Mouse (Mus musculus) cerebellum, postnatal 14 days (tissue): ENCODE results near the gene Kera.

ENCODE experiments used
- DNase-seq, 2 experiments: peaks; one replicate each; pipeline ENCODE4 v3.0.0; 2021; ENCODE audit warnings: mixed read lengths in 2 of 2

Kera gene

DNA sequence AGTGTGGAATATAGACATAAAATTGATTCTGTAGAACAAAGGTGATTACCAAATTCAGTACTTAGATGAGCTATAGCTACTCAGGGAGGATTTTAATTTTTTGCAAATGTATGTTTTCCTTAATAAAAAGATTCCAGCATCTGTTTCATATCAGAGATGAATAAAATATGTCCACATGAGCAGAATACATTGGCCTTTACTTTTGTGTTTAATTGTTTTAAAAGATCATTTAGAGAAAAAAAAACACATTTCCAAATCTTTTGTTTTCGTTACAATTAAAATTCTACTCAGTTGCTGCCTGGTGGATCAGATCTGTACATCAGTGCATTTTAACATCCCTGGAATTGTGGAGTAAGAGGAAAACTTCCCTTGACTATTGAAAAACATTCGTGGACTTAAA lies at the start of gene Kera:
Gene Kera, plus strand, starts transcription at position 301 of the 400 bp plus-strand sequence.
- DNase-seq, result no peak

DNA sequence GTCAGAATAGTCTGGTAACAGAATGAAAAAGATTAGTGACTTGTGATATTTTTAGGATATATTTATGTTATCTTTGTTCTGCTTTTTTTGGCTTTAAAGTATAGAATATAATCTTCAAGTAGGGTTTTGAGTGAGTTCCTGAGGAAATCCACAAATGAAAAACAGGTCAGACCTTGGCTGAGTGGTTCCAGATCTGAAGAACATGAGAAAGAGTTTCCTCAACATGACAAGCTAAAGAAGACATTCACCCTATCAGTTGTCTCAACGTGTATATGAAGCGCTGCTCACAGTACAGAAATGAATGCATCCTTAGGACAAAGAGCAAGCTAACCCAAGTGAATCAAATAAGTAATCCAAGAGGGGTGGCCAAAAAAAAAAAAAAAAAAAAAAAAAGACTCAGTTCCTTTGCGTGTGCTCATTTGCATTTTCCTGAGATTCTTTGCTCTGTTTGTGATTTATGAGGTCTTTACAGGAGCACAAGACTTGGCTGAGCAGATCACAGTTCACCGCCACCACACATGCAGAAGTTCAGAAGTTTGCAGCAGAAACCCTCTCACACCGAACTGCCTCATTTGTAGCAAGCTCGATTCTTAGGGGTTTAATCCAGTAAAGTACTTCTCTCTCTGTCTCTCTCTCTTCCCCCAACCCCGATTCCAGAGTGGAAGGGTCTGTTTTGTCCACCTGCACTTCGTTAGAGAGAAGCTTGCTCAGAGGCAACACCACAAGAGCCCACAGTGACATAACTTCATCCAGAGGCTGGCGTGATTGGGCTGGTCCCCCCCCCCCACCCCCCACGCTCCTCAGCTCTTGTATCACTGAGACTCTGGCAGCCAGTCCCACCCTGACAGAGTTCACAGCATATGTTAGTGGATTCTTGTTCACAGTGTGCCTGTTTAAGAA lies 41.5 kb upstream of the Kera start, which contains the start of gene Lum:
Gene Lum, plus strand, starts transcription at position 172 of the 900 bp plus-strand sequence.
- DNase-seq, result peak in 1 of 2 experiments; percentile 1

- peak; percentile 29 to 38 for DNase-seq
These were observed 39.1 kb upstream of the Kera start for GRCm38 (mm10) chr10:97567489-97568135.

DNA sequence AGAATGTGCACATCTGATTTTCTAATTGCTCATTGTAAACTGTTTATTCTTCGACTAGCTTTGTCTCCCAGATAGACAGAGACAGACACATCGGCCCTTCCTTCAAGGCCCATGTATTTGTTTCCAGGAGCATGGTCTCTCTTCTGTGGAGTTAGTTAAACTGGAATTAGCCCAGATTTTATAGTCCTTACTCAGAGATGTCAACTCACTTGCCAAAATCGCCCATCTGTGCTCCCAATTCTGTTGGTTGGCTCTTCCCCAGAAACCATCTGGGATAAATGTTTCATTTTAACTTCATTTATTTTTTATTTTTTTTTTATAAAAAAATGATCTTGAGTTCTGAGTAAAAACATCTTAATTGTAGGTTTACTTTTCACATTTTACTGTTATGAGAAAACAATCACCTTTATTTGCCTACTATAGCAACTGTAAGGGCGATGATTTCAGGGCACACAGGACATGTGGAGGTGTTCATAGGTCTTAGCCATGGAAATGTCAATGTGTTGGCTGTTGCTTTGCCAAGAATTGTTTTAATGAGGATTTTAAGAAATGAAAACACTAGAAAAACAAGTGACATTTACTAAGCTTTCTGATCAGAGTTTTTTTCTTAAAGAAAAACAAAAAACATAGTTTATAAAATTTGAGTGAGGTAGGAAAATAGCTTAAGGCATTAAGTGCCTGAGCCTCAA lies 24.0 kb upstream of the Kera start:
- peak; percentile 56 to 77 for DNase-seq

DNA sequence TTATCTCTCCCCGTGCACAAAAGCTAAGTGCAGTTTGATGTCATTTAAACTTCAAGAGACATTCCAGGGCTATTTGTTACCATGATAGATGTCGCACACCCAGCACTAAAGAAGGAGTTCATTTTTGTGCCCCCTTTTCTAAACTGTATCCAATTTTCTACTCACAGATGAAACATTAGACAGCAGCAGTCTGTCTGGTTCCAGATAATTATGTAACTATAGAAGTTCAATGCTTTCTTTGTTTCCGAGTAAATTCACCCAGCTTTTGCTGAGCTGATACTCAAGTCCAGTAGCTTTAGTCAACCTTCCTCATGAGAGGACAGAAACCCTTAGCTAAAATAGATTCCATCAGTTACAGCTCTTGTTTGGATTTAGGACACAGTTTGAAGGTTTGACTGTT lies 22.5 kb upstream of the Kera start:
- DNase-seq, result no peak

DNA sequence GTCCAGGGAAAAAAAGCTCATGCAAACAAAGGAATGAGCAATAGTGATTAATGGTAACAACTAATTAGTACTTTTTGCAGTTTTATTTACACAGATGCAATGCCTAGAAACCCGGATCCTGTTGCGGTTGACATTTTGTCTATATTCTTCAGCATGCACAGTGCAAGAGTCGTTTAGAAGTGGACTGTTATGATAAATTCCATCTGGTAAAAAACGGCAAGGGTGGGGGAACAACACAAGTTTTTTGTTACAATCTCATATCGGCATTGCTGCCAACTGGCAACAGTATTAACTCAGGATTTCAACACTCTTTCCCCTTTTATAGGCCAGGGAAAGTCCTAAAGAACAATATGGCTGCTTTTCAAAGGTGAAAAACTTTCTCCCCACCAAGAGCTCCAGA lies 19.5 kb upstream of the Kera start:
- no peak for DNase-seq

DNA sequence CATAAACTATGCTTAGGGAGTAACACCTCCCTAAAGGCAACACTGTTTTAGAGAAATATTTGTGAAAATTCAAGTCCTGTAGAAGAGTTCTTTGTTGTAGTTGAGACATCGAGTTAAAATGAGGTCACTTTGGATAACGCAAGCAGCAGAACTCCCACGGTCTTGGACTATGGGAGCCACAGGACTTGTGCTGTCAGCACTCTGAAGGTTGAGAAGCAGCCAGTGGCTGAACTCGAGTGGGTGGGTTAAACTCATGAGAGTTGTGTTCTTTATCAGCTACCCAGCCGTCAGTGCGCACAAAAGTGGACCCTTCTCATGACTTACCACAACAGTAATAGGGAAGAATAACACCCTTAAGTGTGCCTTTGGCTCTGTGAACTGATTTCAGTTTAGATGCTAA lies 17.1 kb upstream of the Kera start:
- no peak for DNase-seq

DNA sequence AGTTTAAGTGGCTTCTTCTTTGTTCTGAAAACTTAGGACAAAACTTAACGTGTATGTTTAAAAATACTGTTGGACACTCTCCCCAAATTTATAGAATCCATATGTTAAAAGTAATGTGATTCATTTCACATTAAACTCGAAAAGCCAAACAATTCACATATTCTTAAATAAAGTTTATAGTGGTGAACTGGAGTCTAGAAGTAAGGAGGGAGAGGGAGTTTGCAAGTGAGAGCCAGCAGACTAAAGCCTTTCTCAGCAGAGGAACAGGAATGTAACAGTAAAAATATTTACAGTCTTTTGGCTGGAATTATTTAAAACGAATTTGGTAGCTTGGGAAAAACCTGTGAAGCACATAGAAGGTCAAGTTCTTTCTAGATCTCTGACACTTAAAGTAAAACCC lies 15.6 kb upstream of the Kera start:
- DNase-seq, result no peak

- DNase-seq, result no peak
These were observed 15.0 kb upstream of the Kera start for GRCm38 (mm10) chr10:97591685-97592084.

GRCm38 (mm10) chr10:97595680-97596079 lies 11.0 kb upstream of the Kera start:
- DNase-seq, result no peak

- DNase-seq, result no peak
These were observed 4.9 kb upstream of the Kera start for GRCm38 (mm10) chr10:97601744-97602143.

DNA sequence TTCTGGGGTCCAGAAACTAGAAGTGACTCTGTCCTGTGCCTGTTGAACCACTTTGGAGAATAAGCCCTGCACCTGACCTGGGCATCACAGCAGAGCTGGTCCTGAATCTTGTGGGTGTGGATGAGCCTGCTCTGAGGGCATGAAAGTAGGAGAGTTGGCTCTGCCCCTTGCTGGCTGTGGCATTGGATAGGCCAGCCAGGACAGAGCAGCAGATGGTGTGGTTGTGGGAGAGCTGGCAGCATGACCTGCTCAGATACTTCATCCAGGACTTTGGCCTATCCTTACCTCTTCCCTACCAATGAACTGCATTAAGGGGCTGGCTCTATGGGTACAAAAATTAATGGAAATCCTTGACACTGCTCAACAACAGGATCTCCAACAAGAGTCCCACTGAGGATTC lies 3.4 kb upstream of the Kera start:
- peak; percentile 73 to 84 for DNase-seq

- no peak for DNase-seq
These were observed 15.6 kb downstream of the Kera start for GRCm38 (mm10) chr10:97622328-97622727.

DNA sequence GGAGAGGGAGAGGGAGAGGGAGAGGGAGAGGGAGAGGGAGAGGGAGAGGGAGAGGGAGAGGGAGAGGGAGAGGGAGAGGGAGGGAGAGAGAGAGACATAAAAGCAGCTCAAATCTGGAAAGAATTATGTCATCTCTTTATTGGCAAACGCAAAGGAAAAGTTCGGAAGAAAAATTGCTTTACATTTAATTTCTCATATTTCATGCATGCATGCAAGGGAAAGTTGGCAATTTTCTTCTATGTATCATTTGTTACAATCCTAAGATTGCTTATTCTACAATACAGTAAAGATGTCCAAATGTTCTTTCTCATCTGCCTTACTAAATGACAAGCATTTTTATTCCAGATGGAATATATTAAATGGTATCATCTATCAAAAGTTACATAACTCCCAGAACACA lies 17.7 kb downstream of the Kera start:
- DNase-seq, result no peak

DNA sequence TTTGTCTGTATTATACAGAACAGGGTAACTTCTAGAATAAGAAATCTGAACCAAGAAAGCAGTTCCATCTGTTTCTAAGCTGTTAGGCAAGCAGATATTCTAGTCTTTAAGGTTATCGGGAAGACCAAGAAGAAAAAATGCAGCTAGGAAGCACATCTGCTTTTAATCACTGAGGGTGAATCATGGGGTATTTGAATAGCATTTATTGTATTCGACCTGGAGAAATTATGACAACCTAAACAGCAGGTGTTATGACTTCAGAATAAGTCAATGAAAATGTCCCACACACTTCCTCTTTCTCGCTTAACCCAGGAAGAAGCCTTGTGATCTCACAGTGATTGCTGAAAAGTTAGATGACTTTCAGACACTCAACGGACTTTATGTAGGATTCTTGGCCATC lies 18.4 kb downstream of the Kera start:
- no peak for DNase-seq

GRCm38 (mm10) chr10:97626543-97626942 lies 19.9 kb downstream of the Kera start:
- DNase-seq, result no peak

DNA sequence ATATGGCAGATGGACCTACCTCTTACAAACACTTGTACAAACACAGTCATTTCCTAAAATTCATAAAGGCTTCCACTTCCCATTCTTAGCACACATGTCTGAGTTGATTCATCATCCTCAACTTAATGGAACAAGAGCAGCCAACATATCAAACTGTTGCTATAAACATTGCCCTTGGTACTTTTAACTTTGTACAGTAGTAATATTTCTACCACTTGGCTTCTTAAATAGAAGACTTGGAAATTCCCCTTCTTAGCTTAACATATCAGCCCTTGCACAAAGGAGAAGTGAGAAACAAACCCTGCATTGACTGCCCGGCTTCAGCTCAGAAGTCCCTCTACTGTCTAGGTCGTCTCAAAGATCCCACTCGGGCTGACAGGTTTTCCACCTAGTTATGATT lies 24.4 kb downstream of the Kera start:
- DNase-seq, result no peak

- no peak for DNase-seq
These were observed 35.2 kb downstream of the Kera start for GRCm38 (mm10) chr10:97641926-97642325.

- DNase-seq, result no peak
These were observed 37.1 kb downstream of the Kera start, which contains the start of gene Epyc for GRCm38 (mm10) chr10:97643768-97644167. Gene Epyc, plus strand, starts transcription at chr10:97644068.

DNA sequence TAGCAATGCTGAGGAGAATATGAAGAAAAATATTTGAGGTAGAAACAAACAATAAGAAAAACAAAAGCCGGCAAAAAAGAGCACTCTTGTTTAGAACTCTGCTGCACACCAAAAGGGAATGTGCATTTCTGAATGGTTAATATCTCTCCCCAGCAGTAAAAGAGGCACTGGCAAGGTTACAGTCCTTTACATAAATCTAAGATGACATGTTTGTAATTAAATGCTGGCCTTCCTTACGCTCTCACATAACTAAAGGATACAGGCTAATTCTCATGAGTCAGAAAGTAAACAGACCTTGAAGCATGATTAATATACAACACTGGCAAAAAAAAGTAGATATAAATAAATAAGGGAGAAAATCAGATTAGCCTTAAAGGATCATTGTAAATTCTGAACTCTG lies 43.7 kb downstream of the Kera start:
- no peak for DNase-seq

DNA sequence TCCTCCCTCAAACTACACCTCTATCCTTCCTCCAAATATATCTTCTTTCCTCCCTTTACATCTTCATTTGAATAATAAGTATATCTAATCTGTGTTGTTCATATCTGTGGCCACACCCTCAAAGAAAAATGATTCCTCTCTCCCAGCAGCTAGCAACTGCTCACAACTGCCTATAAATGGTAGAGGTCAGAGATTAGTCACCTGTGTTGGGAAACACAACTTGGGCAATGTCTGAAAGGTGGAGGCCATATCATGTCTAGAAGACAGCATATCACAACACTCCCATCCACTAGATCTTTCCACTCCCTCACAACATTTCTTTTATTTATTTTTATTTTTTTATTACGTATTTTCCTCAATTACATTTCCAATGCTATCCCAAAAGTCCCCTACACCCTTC lies 52.8 kb downstream of the Kera start:
- no peak for DNase-seq
